Mouse (Mus musculus) hindbrain, postnatal 0 days (tissue): ENCODE measurements at regions not wholly inside any gene's neighbourhood (a gene's known extent, or its start where the extent isn't known, plus 50 kb on each side); places are given as distances from the start of the nearest gene placed in this dataset.

Experiments
- ATAC-seq: fragments of 200-750 bp; cut with Nextera tagmentation; 2 replicates; pipeline ENCODE4 v1.8.0; 2017; ENCODE audit warnings: mild to moderate bottlenecking, moderate TSS enrichment, moderate library complexity
- DNase-seq: peaks from one replicate; pipeline ENCODE4 v3.0.0-alpha.2; 2015; ENCODE audit warnings: low spot score
- H3K27ac ChIP-seq: fragments of 300-500 bp; sonication (generic); 2 replicates; pipeline ENCODE4 v1.5.1; 2014; ENCODE audit warnings: mild to moderate bottlenecking
- H3K27me3 ChIP-seq: fragments of 300-500 bp; sonication (generic); 2 replicates; pipeline ENCODE4 v1.6.1; 2014; ENCODE audit warnings: low read length, mixed read lengths; ENCODE audit not compliant: insufficient read depth
- H3K36me3 ChIP-seq: fragments of 300-500 bp; sonication (generic); 2 replicates; pipeline ENCODE4 v1.6.1; 2014; ENCODE audit warnings: low read length, mixed read lengths; ENCODE audit not compliant: insufficient read depth
- H3K4me1 ChIP-seq: fragments of 300-500 bp; sonication (generic); 2 replicates; pipeline ENCODE4 v1.6.1; 2014; ENCODE audit warnings: antibody characterized with exemption, low read length, mixed read lengths; ENCODE audit not compliant: insufficient read depth
- H3K4me2 ChIP-seq: fragments of 300-500 bp; sonication (generic); 2 replicates; pipeline ENCODE4 v1.6.1; 2014; ENCODE audit warnings: low read depth, mild to moderate bottlenecking, low read length, moderate library complexity, mixed read lengths
- H3K4me3 ChIP-seq: fragments of 300-500 bp; sonication (generic); 2 replicates; pipeline ENCODE4 v1.5.1; 2014; ENCODE audit warnings: low read length
- H3K9ac ChIP-seq: fragments of 300-500 bp; sonication (generic); replicated peaks from 2 replicates; pipeline ENCODE4 v1.6.1; 2014; ENCODE audit warnings: mild to moderate bottlenecking, low read length, moderate library complexity, mixed read lengths
- H3K9me3 ChIP-seq: fragments of 300-500 bp; sonication (generic); 2 replicates; pipeline ENCODE4 v1.6.1; 2016; ENCODE audit warnings: low read length, mixed read lengths
- CTCF ChIP-seq: IDR thresholded peaks from 2 replicates; pipeline ENCODE4 v1.5.1; 2016; ENCODE audit warnings: antibody characterized with exemption, control low read depth, low read depth
- WGBS: fragments of 180-500 bp; shearing (Covaris S2); extraction: QIAGEN DNeasy Blood & Tissue Kit; methylation state at CpG from one replicate; pipeline ENCODE4 v1.1.7; 2014; 5-methylcytosine and 5-hydroxymethylcytosine counted together

GRCm38 (mm10) chr8:78037218-78037617, 175.9 kb upstream of the Ttc29 start:
- ATAC-seq: no peak
- no peak overlapping the region for H3K4me2 ChIP-seq
- H3K27ac ChIP-seq: no peak overlapping the region
- no peaks in the 10 kb centered on the region for H3K9me3 ChIP-seq
- H3K36me3 ChIP-seq: no peaks in the 10 kb centered on the region
- 48% methylated on average over 1 of the region's 1 CpGs for WGBS
- DNase-seq: no peak
- H3K4me3 ChIP-seq: no peak overlapping the region
- H3K4me1 ChIP-seq: no peaks in the 10 kb centered on the region
- no peaks in the 10 kb centered on the region for H3K27me3 ChIP-seq
- H3K9ac ChIP-seq: no peak overlapping the region
- no peak for TF ChIP-seq CTCF

- ATAC-seq (no peak), DNase-seq (no peak)
- Histone ChIP-seq H3K27me3 (no peaks in the 10 kb centered on the region), H3K4me3 (no peak overlapping the region), H3K9ac (no peak overlapping the region), H3K4me1 (no peaks in the 10 kb centered on the region), H3K4me2 (no peak overlapping the region), H3K9me3 (no peaks in the 10 kb centered on the region), H3K27ac (no peak overlapping the region), H3K36me3 (no peaks in the 10 kb centered on the region)
- WGBS: 90% methylated on average over 3 of the region's 3 CpGs
- no peak for TF ChIP-seq CTCF
Observed at GRCm38 (mm10) chr8:78046691-78047090, 166.4 kb upstream of the Ttc29 start.

- 77% methylated on average over 3 of the region's 3 CpGs for WGBS
Observed at GRCm38 (mm10) chr8:78050768-78051167, 162.3 kb upstream of the Ttc29 start.

GRCm38 (mm10) chr8:78054435-78054834, 158.7 kb upstream of the Ttc29 start:
- Histone ChIP-seq H3K27ac (no peak overlapping the region), H3K9me3 (no peaks in the 10 kb centered on the region), H3K4me1 (no peaks in the 10 kb centered on the region), H3K9ac (no peak overlapping the region), H3K36me3 (no peaks in the 10 kb centered on the region), H3K4me3 (no peak overlapping the region), H3K27me3 (no peaks in the 10 kb centered on the region), H3K4me2 (no peak overlapping the region)
- DNase-seq (no peak), ATAC-seq (no peak)
- no peak for TF ChIP-seq CTCF
- WGBS: 20% methylated on average over 5 of the region's 5 CpGs

More at GRCm38 (mm10) chr8:78050768-78051167, 162.3 kb upstream of the Ttc29 start:
- Histone ChIP-seq H3K36me3 (no peaks in the 10 kb centered on the region), H3K4me2 (no peak overlapping the region), H3K4me3 (no peak overlapping the region), H3K4me1 (no peaks in the 10 kb centered on the region), H3K9ac (no peak overlapping the region), H3K9me3 (no peaks in the 10 kb centered on the region), H3K27ac (no peak overlapping the region), H3K27me3 (no peaks in the 10 kb centered on the region)
- DNase-seq: peak; percentile 45
- ATAC-seq: no peak
- peak; percentile 47; the same call in 1 of the 2 replicates for TF ChIP-seq CTCF

- H3K27me3 ChIP-seq: no peaks in the 10 kb centered on the region
- H3K9ac ChIP-seq: no peak overlapping the region
- H3K4me2 ChIP-seq: no peak overlapping the region
- H3K36me3 ChIP-seq: no peaks in the 10 kb centered on the region
- ATAC-seq (no peak), DNase-seq (no peak)
- H3K4me1 ChIP-seq: no peaks in the 10 kb centered on the region
- 15% methylated on average over 8 of the region's 8 CpGs for WGBS
- no peak overlapping the region for H3K4me3 ChIP-seq
- H3K9me3 ChIP-seq: no peaks in the 10 kb centered on the region
- TF ChIP-seq CTCF: no peak
- no peak overlapping the region for H3K27ac ChIP-seq
Observed at GRCm38 (mm10) chr8:78054920-78055319, 158.2 kb upstream of the Ttc29 start.

- Histone ChIP-seq H3K27me3 (no peaks in the 10 kb centered on the region), H3K4me2 (no peak overlapping the region), H3K27ac (no peak overlapping the region), H3K4me3 (no peak overlapping the region), H3K9ac (no peak overlapping the region), H3K9me3 (no peaks in the 10 kb centered on the region), H3K4me1 (no peaks in the 10 kb centered on the region), H3K36me3 (no peaks in the 10 kb centered on the region)
- TF ChIP-seq CTCF: no peak
- DNase-seq (no peak), ATAC-seq (no peak)
- WGBS: 50% methylated on average over 3 of the region's 3 CpGs
Observed at GRCm38 (mm10) chr8:78055531-78055930, 157.6 kb upstream of the Ttc29 start.

- 58% methylated on average over 4 of the region's 4 CpGs for WGBS
- Histone ChIP-seq H3K36me3 (no peaks in the 10 kb centered on the region), H3K9me3 (no peaks in the 10 kb centered on the region), H3K4me2 (no peak overlapping the region), H3K27ac (no peak overlapping the region), H3K27me3 (no peaks in the 10 kb centered on the region), H3K4me3 (no peak overlapping the region), H3K9ac (no peak overlapping the region), H3K4me1 (no peaks in the 10 kb centered on the region)
- DNase-seq (no peak), ATAC-seq (no peak)
- TF ChIP-seq CTCF: no peak
Observed at GRCm38 (mm10) chr8:78057357-78057756, 155.7 kb upstream of the Ttc29 start.
